Mouse (Mus musculus) cerebral cortex, adult 2 months (tissue): ENCODE measurements around the gene 5730596B20Rik.

ENCODE experiments used
- WGBS: fragments of 180-500 bp; shearing (Covaris S2); methylation state at CpG from one replicate; pipeline ENCODE4 v1.1.7; 2018; 5-methylcytosine and 5-hydroxymethylcytosine counted together

The 5730596B20Rik gene

GRCm38 (mm10) chr6:52175864-52176263 is 1.4 kb upstream of the 5730596B20Rik start:
- WGBS = 3% methylated on average over 20 of the region's 35 CpGs

GRCm38 (mm10) chr6:52176391-52176790 is 907 bp upstream of the 5730596B20Rik start:
- WGBS = 5% methylated on average over 6 of the region's 6 CpGs

- whole genome bisulfite sequencing = 3% methylated on average over 9 of the region's 9 CpGs
These were observed 508 bp downstream of the 5730596B20Rik start for GRCm38 (mm10) chr6:52177806-52178205.

- WGBS = 5% methylated on average over 4 of the region's 4 CpGs
These were observed 1.8 kb downstream of the 5730596B20Rik start for GRCm38 (mm10) chr6:52178918-52179665.

GRCm38 (mm10) chr6:52179690-52180089 is 2.4 kb downstream of the 5730596B20Rik start:
- WGBS = 1% methylated on average over 10 of the region's 10 CpGs

- 7% methylated on average over 11 of the region's 11 CpGs for WGBS
These were observed 3.0 kb downstream of the 5730596B20Rik start for GRCm38 (mm10) chr6:52180213-52180710.

GRCm38 (mm10) chr6:52180726-52181125 is 3.4 kb downstream of the 5730596B20Rik start:
- 11% methylated on average over 3 of the region's 3 CpGs for WGBS

- WGBS = 24% methylated on average over 2 of the region's 2 CpGs
These were observed 4.7 kb downstream of the 5730596B20Rik start for GRCm38 (mm10) chr6:52182030-52182429.

- WGBS = 38% methylated on average over 1 of the region's 1 CpGs
These were observed 5.5 kb downstream of the 5730596B20Rik start for GRCm38 (mm10) chr6:52182793-52183192.

GRCm38 (mm10) chr6:52183311-52184080 is 6.2 kb downstream of the 5730596B20Rik start:
- 10% methylated on average over 10 of the region's 10 CpGs for WGBS

GRCm38 (mm10) chr6:52184668-52185067 is 7.4 kb downstream of the 5730596B20Rik start:
- whole genome bisulfite sequencing = 4% methylated on average over 6 of the region's 6 CpGs

GRCm38 (mm10) chr6:52185222-52185621 is 7.9 kb downstream of the 5730596B20Rik start:
- WGBS = 2% methylated on average over 19 of the region's 19 CpGs

GRCm38 (mm10) chr6:52185834-52186233 is 8.5 kb downstream of the 5730596B20Rik start:
- 12% methylated on average over 3 of the region's 3 CpGs for WGBS

- WGBS = 10% methylated on average over 1 of the region's 1 CpGs
These were observed 9.2 kb downstream of the 5730596B20Rik start for GRCm38 (mm10) chr6:52186500-52186899.

GRCm38 (mm10) chr6:52189172-52189591 is 11.9 kb downstream of the 5730596B20Rik start:
- WGBS = 11% methylated on average over 5 of the region's 5 CpGs

- 7% methylated on average over 8 of the region's 8 CpGs for WGBS
These were observed 12.6 kb downstream of the 5730596B20Rik start for GRCm38 (mm10) chr6:52189909-52190308.

- WGBS = 2% methylated on average over 23 of the region's 23 CpGs
These were observed 13.1 kb downstream of the 5730596B20Rik start for GRCm38 (mm10) chr6:52190410-52190809.

GRCm38 (mm10) chr6:52190906-52191810 is 13.9 kb downstream of the 5730596B20Rik start, which contains the start of gene Hoxa4:
Gene Hoxa4 (minus strand): TSS chr6:52191753.
- 2% methylated on average over 80 of the region's 102 CpGs for WGBS

GRCm38 (mm10) chr6:52191860-52192550 is 14.7 kb downstream of the 5730596B20Rik start:
- WGBS = 3% methylated on average over 38 of the region's 55 CpGs

GRCm38 (mm10) chr6:52194690-52195089 is 17.4 kb downstream of the 5730596B20Rik start:
- WGBS = 9% methylated on average over 10 of the region's 10 CpGs

GRCm38 (mm10) chr6:52196811-52197210 is 19.5 kb downstream of the 5730596B20Rik start:
- 7% methylated on average over 9 of the region's 9 CpGs for WGBS
